Mouse (Mus musculus): ENCODE measurements around the gene Naa11. TPM values are rescaled to one million over a fixed set of nuclear protein-coding genes. Genes with fewer than 3 reads are reported as not detected.

The Naa11 gene
- total and polyA plus RNA-seq, 3 experiments: not detected

Other genes with a start within 250 kb of the Naa11 start
- not detected in 2 replicates for gene Gk2, start 64.6 kb upstream of the Naa11 start, total RNA-seq (2012; rRNA removed)
- gene Gk2, start 64.6 kb upstream of the Naa11 start, total RNA-seq (2014; rRNA removed): not detected in 2 replicates
- not detected in 2 replicates for gene Gk2, start 64.6 kb upstream of the Naa11 start, polyA plus RNA-seq (2012; ENCODE audit: insufficient read length, low read depth)